Mouse (Mus musculus): ENCODE data around the gene Txndc11. TPM values are rescaled to one million over a fixed set of nuclear protein-coding genes. Genes with fewer than 3 reads are reported as not detected.

Gene Txndc11
- total RNA-seq, 2 experiments from 2014 or later, result 21.2 to 27.1 TPM

GRCm38 (mm10) chr16:11034193-11034803 is 100.2 kb downstream of the Txndc11 start:
- peak; percentile 95 for ATAC-seq (replicated peaks; ENCODE audit: low FRiP score, low TSS enrichment, poor library complexity, severe bottlenecking)

- no peak for ATAC-seq (replicated peaks; ENCODE audit: low FRiP score, low TSS enrichment, poor library complexity, severe bottlenecking)
These were observed 103.1 kb downstream of the Txndc11 start for GRCm38 (mm10) chr16:11031320-11031719.

- ATAC-seq (replicated peaks; ENCODE audit: low FRiP score, low TSS enrichment, poor library complexity, severe bottlenecking), result peak; percentile 53; the same call in 1 of the 2 replicates
These were observed 103.6 kb downstream of the Txndc11 start for GRCm38 (mm10) chr16:11030844-11031243.

- ATAC-seq (replicated peaks; ENCODE audit: low FRiP score, low TSS enrichment, poor library complexity, severe bottlenecking), result no peak
These were observed 106.2 kb downstream of the Txndc11 start for GRCm38 (mm10) chr16:11028206-11028605.

Other genes with a start within 250 kb of the Txndc11 start
- gene Snn, start 73.7 kb downstream of the Txndc11 start, total RNA-seq (2014; fragmentation: Nextera tagmentation), result 0.52 and 7.4 TPM in 2 replicates
- 0.09 and 1.6 TPM in 2 replicates for gene Snn, start 73.7 kb downstream of the Txndc11 start, total RNA-seq (2017)
- 5.4 and 6.6 TPM in 2 replicates for gene Litaf, start 68.5 kb downstream of the Txndc11 start, total RNA-seq (2014; fragmentation: Nextera tagmentation)
- gene Litaf, start 68.5 kb downstream of the Txndc11 start, total RNA-seq (2017), result 6.9 and 9.4 TPM in 2 replicates
- 166 and 201 TPM in 2 replicates for gene Zc3h7a, start 41.7 kb upstream of the Txndc11 start, total RNA-seq (2014; fragmentation: Nextera tagmentation)
- gene Zc3h7a, start 41.7 kb upstream of the Txndc11 start, total RNA-seq (2017), result 167 and 226 TPM in 2 replicates
- gene Rsl1d1, start 68.7 kb upstream of the Txndc11 start, total RNA-seq (2014; fragmentation: Nextera tagmentation), result 227 and 307 TPM in 2 replicates
- gene Rsl1d1, start 68.7 kb upstream of the Txndc11 start, total RNA-seq (2017), result 385 and 428 TPM in 2 replicates
- gene Gspt1, start 119.7 kb upstream of the Txndc11 start, total RNA-seq (2014; fragmentation: Nextera tagmentation), result 318 and 337 TPM in 2 replicates
- 184 and 328 TPM in 2 replicates for gene Gspt1, start 119.7 kb upstream of the Txndc11 start, total RNA-seq (2017)
- gene Tnfrsf17, start 179.2 kb upstream of the Txndc11 start, total RNA-seq (2014; fragmentation: Nextera tagmentation), result not detected in 2 replicates
- not detected in 2 replicates for gene Tnfrsf17, start 179.2 kb upstream of the Txndc11 start, total RNA-seq (2017)
- gene Snx29, start 188.3 kb upstream of the Txndc11 start, total RNA-seq (2014; fragmentation: Nextera tagmentation), result 7.8 and 9.3 TPM in 2 replicates
- gene Snx29, start 188.3 kb upstream of the Txndc11 start, total RNA-seq (2017), result 5.4 and 6.1 TPM in 2 replicates

Data from megakaryocyte-erythroid progenitor cell, adult 5-6 weeks (primary cell).